Mouse (Mus musculus): ENCODE measurements at regions not wholly inside any gene's neighbourhood (a gene's known extent, or its start where the extent isn't known, plus 50 kb on each side); places are given as distances from the start of the nearest gene placed in this dataset.
"Not testable (repeated sequence)": the region's sequence is repeated elsewhere in the genome, so short reads cannot be mapped to it uniquely, and the experiment has no call there.

DNA sequence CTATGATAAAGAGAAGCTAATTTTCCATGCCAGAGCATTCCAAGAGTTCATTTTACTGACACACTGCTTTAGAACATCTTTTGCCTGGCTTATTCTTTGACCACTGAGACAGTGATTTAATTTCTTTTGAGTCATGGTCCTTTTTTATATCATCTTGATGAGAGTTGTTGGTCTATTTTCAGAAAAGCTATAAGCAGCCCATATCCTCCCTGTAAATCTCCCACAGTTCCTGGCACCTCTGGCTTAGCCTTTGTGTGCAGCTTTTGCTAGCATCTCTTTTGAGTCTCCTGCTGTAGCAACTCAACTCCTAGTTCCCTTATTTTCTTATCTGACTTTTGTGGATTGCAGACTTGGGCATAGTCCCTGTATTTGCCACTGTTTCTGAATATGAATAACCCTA, 207.5 kb upstream of the 4931417E11Rik start:
- DNase-seq: no peak

DNA sequence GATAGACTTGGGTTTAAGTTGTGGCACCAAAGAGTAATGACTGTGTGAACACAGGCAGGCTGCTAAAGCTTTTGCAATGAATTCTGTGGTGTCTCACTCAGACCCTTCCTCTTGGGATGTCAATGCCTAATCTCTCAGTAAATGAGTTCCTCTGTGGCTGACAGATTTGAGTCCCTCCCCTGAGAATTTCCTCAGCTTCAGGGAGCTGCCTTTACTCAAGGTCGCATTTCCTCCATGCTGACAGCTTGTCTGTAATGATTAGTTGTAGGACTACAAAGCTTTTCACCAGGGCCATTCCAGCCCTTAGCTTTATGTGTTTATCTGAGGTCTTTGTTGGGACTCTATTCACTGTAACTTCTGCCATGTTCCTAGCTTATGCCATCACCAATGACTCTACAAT, 199.9 kb upstream of the 4931417E11Rik start:
- DNase-seq: no peak

DNA sequence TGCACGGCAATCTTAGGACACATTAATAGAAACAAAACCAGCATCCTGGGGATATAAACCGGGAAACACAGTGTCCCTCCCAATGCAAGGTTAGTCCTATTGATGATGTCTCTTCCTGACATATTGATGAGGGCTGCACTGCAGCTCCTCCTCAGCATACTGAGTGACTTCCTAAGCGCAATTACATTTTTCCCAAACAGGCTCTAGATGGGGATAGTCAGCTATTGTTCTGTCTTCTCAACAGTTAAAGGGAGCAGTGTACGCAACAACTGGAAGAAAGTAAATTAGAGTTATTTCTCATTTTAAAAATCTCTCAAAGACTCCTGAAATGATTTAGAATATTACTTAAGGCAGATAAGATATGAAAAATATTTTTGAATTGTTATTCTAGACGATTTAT, 189.5 kb upstream of the 4931417E11Rik start:
- DNase-seq: no peak

DNA sequence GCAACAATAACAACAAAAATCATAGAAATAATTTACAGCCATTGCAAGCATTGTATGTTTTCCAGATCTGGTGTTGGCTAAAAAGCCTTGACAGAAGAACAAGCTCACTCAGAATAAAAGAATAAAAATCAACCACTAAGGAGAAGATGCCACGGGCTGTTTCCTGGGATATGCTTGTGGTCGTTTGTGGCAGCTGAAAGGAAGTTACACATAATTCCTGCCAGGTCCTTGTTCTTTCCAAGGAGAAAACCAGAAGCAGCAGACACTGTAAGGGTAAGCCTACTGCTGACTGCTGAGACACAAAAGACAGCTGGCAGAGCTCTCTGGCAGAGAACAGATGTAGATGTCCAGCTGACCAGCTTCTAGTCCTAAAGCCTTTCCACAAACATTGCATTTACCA, 175.9 kb upstream of the 4931417E11Rik start:
- DNase-seq: no peak

DNA sequence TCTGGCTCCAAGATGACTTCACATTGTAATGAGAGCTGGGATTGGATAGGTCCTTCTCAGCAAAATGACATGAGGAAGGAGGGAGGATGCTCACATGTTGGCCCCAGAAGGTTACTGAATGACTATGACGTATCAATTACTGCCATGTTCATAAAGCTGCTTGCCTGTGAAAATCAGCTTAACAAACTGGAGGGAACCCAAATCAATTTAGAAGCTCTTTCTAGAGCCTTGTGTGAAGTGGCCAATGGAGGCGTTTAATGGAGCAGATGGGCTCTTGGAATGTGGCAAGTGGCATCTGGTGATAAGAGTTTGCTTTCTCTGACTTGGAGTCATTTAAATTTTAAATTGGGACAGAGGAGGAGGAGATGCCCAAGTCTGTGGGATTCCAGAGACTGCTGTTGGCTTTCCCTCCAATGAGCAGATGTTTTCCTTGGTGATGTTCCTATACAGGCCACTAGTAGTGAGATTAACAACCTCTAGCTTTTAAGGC, 175.4 kb upstream of the 4931417E11Rik start:
- no peak for DNase-seq

DNA sequence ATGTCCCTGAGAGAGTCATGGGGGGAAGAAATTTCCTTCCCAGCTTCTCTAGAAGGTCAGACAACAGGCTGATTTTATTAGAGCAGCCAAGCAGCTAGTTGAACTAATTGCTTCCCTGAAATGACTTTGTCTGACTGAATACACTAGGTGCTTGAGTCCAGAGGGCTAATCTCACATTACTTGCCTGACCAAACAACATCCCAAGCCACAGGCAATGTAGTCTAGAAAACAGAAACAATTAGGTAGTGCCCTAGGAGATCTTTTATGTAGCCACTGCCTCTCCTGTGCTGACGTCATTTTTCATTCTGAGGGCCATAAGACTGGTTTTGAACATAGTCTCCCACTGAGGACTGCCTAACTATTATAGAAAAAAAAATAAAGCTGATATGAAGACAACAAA, 159.1 kb upstream of the 4931417E11Rik start:
- DNase-seq: no peak

DNA sequence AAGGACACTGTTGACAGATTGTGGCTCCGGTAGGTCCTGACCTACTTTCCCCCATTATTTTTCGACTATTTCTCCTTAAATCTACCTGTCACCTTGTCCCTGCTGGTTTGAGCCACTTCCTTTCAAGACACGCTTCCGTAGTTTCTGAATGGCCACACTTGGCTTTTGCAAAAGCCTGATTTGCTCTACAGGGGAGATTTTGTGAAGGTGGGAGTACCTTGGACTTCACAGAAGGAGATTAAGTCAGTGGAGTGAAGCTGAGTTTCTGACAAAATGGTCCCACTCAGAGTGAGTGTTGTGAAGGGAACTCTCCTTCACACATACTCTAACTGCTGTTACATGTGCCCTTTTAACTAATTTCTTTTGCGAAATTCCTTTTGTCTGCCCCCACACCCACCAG, 157.0 kb upstream of the 4931417E11Rik start:
- no peak for DNase-seq

DNA sequence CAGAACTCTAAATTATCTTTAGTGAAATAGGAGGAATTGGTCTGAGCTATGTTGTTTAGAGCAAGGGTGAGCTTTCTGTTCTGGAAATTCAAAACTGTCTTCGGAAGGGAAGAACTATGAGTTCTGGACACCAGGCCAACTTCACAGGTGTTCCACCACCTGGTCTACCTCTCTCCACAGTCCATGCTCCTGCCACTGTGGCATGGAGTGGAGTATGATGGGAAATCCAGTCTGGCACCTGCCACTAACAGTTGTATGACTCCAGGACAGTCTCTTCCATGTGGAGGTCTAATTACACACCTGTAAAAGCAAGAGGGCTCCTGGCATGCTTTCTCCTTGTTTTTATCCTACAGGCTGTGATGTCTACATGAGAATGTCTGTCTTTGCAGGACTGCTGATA, 154.7 kb upstream of the 4931417E11Rik start:
- DNase-seq: no peak

DNA sequence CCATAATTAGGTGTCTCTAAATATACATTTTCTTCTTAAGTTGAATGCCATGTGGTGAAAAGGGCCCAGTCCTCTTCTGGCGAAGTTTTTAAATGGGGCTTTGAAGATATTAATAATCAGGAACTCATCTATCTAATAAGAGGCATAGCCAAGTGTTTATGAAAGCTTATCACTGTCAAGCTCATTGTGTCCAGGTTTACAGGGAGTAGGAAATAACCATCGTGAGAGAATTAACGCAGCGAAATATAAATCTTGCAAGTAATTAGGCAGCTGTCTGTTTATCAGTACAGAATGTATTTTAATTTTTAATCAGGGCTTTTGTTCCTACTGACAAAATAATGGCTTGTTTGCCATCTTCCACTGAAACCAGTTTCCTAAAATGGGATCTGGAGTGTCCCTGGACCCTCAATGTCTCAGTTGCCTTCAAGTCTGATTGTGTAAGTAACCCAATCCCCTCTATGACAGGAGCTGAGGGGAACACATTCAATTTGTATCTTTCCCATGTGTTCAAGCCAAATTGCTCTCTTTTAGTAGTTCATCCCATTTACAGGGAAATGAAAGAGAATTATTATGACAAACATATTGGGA, 152.5 kb upstream of the 4931417E11Rik start:
- DNase-seq: no peak

DNA sequence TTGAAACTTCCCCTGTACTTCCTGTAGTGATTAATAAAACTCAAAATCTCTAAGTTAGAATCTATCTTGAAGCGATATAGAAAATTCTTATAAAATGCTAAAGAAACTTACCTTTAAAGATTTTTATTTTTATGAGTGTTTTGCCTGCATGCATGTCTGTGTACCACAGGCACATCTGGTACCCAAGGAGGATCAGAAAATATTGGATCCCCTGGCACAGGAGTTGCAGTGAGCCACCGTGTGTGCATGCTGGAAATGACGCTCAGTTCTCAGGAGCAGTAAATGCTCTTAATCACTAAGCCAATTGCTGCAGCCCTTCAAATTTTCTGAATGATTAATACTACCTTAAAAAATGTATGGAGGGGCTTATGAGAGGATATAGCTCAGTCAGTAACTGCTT, 142.8 kb upstream of the 4931417E11Rik start:
- DNase-seq: no peak

DNA sequence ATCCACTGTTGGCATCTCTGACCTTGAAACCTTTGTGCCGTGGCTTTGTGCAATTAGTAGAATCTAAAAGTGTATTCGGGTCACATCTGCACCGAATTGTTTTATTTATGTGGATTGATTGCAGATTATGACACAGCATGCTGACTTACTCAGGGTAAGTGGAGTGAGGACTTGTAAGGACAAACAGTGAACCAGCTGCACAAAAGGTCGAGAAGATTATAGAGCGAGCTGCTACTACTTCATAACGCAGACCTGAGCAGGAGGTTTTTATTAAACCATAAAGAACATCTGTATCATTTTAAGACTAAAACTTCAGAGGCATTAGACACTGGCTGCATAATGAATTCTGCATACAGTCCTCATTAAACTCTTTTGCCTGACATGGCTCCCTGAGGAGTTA, 142.4 kb upstream of the 4931417E11Rik start:
- DNase-seq: no peak

DNA sequence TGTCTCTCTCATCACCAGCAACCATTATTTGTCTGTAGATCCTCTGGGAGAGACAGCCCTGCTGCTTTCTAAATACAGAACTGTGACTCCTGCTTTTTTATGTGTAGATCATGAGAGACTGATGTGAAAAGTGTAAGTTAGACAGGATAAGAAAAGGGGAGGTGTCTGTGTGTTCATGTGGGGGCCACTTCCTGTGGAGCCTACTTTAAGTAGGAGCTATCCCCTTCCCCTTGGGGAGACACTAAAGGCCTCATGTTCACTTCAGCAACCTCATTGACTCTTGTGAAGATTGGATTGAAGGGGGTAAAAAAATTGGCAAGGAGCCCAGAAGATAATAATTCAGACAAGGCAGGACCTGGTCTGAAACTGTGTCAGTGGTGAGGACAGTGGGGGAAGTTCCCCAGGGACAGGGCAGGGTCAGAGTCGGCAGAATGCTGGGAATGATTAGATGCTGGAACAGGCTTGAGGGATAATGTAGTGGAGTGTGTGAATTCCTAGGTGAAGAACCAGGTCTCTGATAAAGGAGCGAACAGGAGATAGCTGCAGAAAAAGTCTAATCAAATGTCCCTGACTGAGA, 140.7 kb upstream of the 4931417E11Rik start:
- DNase-seq: no peak

DNA sequence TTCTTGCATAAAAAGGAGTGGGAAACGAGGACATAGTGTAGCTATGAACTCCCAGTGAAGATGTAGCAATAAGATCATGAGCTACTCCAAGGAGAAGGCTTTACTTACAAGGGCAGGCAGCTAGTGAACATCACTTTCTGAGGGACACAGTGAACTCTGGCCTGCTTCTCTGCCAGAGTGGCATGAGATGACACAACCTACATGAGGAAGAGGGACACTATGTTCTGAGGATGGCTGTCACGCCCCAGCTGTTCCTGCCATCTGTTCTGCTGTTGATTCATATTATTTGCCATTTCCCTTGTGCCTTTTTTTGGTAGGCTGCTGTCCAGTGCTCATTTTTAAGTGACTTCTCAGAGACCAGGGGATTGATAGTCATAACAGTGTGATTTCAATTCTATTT, 118.2 kb upstream of the 4931417E11Rik start:
- no peak for DNase-seq

DNA sequence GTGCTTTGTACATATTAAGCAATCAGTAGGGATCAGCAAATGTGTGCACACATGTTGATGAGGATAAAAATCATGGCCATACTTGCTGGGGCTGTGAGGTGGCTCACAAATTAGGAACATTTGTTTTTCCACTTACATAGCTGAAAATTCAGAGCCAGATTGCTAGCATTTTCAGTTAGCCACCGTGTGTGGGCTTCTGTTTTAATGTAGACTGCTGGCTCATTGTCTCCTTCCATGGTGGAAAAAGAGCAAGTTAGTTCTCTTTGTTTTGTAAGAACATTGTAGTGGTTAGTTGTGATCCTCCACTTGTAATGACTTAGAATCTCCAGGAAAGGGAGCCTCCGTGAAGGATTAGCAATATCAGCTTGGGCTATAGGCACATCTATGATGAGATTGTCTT, 107.2 kb upstream of the 4931417E11Rik start:
- no peak for DNase-seq

DNA sequence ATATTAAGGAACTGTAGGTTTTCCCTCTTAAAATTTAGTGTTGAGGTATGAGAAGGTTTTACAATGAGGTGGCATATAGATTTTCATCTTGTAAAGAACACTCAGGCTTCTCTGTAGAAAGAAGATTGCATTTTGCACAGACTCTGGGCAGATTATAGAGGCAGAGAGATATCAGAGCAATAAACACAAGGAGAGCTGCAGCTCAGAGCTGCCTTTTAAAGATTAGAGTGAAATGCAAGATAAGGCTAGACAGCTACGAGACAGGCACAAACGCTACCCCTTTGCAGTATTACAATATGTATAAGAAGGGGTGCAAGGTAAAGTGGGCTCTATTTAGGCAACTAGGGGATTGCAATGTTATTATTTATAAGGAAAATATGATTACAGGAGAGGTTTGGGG, 90.5 kb upstream of the 4931417E11Rik start:
- DNase-seq: no peak

DNA sequence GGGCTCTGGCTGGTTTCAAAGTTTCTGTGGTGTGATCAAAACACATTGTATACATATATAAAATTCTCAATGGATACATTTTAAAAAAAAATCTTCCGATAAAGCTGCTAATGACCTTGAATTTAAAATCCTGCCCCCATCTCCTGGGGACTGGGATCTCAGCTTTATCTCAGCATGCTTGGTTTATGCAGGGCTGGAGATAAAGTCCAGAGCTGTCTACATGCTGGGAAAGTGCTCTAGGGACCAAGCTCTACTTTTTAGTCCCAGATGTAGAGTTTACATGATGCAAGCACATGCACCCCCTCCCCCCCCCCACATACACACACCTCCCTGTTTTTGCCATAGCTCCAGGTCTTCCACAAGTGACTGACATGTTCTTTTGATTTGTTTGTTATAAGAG, 61.1 kb upstream of the 4931417E11Rik start:
- no peak for DNase-seq

DNA sequence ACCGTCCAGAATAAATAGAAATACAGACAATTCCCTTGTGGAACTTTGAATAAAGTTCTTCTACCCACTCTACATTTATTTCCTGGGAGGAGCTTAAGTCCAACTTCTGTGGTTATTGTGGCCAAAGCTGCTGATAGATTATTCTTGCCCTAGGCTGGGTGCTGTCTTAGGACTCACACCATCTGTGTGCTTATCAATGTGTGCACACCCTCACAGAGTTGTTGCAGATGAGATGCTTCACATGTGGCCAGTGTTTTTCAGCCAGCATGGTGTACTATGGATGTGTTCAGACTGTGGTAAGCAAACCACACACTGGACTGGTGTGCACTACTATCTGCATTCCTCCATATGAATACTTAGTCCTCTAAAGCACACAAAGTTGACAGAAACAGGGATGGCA, 60.6 kb upstream of the 4931417E11Rik start:
- no peak for DNase-seq

DNA sequence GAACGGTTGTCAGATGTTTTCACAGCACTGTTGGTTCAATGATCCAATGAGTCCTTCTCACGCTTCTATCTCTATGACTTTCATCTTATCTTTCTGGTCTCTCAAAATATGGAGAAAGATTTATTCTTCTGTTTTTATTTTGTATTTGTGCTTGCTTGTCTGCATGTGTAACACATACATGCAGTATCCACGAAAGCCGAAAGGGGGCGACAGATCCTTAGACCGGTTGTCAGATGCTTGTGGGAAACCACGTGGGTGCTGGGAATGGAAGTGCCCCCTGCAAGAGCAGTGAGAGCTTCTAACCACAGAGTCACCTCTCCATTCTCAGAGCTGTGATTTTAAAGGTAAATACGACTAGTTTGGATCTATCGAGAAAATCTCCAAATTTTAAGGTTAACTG, 54.2 kb upstream of the 4931417E11Rik start:
- peak; percentile 3 for DNase-seq

DNA sequence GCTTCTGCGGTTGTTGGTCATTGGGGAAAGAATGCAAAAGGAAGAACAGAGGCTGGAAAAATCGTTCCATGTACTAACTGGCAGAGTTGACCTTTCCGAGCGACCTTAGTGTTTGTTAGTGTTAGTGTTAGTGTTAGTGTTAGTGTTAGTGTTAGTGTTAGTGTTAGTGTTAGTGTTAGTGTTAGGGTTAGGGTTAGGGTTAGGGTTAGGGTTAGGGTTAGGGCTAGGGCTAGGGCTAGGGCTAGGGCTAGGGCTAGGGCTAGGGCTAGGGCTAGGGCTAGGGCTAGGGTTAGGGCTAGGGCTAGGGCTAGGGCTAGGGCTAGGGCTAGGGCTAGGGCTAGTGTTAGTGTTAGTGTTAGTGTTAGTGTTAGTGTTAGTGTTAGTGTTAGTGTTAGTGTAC, 50.4 kb upstream of the 4931417E11Rik start:
- not testable (repeated sequence) for DNase-seq
